Mouse (Mus musculus) right cerebral cortex, postnatal 4 days (tissue): ENCODE measurements around the gene Cdkl1.

Source experiments
- DNase-seq: peaks from one replicate; pipeline ENCODE4 v3.0.0-alpha.2; 2022

Cdkl1 gene

GRCm38 (mm10) chr12:69790530-69791505 is at the start of gene Cdkl1:
Gene Cdkl1 (minus strand): TSS chr12:69791267.
- DNase-seq = peak; percentile 67

DNA sequence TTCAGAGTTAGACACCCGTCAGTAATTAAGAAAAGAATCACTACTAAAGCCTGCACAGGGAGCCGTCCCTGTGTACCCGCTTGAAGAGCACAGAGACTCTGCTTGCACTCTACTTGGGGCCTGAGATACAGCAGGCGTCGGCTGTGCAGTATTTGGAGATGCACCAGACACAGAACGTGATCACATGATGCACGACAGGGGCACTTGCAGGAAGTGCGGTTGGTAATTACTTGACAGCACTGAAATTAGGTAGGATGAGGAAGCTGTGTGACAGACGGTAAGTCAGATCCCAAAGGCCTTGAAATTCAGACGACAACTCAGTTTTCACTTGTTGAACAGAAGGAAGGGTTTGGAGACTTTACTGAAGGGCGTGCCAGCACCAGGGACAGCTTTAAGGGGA is 47.3 kb upstream of the Cdkl1 start:
- no peak for DNase-seq

GRCm38 (mm10) chr12:69833982-69834604 is 43.0 kb upstream of the Cdkl1 start:
- no peak for DNase-seq

- DNase-seq = no peak
Observed at GRCm38 (mm10) chr12:69831239-69831910, 40.3 kb upstream of the Cdkl1 start.

GRCm38 (mm10) chr12:69828214-69828613 is 37.1 kb upstream of the Cdkl1 start:
- no peak for DNase-seq

GRCm38 (mm10) chr12:69824881-69825597 is 34.0 kb upstream of the Cdkl1 start:
- DNase-seq = no peak

DNA sequence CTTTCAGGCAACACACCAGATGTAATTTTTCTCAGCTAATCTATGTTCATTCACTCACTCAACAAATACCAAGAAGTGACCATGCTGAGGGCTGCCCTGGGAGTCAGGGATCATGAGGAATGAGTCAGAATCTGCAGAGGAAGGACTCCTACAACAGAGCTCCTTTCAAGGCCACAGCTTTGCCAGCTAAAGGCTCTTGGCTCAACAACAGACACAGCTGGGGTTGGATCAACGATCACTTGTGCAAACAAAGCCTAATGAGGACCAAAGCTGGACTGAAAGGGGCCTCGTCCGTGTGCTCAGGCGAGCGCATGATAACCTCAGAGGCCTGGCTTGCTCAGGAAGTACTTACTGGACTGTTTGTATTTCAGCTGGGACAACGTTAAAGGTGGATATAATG is 23.2 kb upstream of the Cdkl1 start:
- DNase-seq = no peak

- no peak for DNase-seq
Observed at GRCm38 (mm10) chr12:69813596-69813995, 22.5 kb upstream of the Cdkl1 start.

DNA sequence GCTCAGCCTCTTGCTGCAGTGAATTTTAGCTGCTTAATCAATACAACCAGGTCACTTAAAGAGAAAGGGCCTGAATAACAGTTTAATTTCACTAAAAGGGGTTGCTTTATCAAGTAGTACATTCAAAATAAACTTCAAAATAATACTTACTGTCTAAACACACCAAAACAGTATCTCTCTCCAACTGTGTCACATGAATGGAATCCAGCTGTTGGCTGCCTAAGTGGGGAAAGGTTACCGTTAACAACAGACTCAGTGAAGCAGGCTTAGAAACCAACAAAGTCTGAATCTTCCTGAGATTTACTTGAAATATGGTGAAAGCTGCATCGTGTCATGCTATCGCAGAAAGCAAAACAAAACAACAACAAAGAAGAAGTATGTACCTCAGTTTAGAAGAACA is 21.9 kb upstream of the Cdkl1 start:
- no peak for DNase-seq

GRCm38 (mm10) chr12:69811976-69812375 is 20.9 kb upstream of the Cdkl1 start:
- DNase-seq = no peak

GRCm38 (mm10) chr12:69809439-69809838 is 18.4 kb upstream of the Cdkl1 start:
- DNase-seq = no peak

- no peak for DNase-seq
Observed at GRCm38 (mm10) chr12:69807399-69807985, 16.4 kb upstream of the Cdkl1 start.

GRCm38 (mm10) chr12:69805148-69805547 is 14.1 kb upstream of the Cdkl1 start:
- no peak for DNase-seq

DNA sequence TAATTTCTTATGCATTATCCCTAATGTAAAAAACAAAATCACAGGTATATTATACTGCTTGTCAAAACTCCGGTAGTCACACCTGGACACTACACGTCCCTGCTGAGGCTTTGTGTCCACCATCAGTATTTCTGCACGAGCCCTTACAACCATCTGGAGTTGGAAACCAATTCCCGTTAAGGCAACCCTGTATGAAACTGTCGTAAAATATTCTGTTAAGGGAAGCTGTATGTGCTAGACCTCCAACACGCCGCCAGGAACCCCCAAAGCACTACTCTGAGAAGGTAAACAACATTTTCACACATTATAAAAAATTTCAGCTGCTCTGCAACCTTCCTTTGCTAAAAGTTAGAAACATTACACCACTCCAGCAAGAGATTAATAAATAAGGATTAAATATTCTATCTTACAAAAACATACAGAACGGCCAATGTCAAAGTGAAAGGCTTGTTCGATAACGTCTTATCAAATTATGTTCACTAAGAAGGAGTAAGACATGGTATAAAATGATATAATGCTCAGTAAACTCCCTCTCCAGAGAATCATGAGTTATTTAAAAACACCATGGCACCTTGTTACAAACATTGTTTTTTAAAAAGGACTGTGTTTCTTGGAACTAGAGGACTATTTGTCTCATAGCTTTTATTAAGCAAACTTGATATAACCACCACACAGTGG is 13.5 kb upstream of the Cdkl1 start:
- no peak for DNase-seq

DNA sequence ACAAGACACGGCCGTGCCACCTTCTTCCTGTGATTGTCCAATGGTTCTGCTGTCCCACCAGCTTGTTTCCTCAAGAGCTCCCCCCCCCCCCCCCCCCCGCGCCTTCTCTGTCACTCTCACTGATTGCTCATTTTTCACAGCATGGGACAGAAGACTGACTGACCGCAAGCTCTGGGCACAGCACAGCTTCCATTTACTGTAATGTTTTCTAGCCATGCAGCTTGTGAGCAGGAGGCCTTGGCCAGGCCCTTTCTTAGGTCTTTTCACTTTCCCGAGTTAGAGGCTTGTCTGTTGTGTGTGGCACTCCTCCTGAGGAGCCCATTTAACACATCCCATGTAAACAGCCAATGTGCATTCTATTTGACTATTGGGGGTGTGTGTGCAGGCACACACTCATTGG is 12.1 kb upstream of the Cdkl1 start:
- no peak for DNase-seq

GRCm38 (mm10) chr12:69800586-69800985 is 9.5 kb upstream of the Cdkl1 start:
- no peak for DNase-seq

GRCm38 (mm10) chr12:69796311-69796710 is 5.2 kb upstream of the Cdkl1 start:
- DNase-seq = no peak

DNA sequence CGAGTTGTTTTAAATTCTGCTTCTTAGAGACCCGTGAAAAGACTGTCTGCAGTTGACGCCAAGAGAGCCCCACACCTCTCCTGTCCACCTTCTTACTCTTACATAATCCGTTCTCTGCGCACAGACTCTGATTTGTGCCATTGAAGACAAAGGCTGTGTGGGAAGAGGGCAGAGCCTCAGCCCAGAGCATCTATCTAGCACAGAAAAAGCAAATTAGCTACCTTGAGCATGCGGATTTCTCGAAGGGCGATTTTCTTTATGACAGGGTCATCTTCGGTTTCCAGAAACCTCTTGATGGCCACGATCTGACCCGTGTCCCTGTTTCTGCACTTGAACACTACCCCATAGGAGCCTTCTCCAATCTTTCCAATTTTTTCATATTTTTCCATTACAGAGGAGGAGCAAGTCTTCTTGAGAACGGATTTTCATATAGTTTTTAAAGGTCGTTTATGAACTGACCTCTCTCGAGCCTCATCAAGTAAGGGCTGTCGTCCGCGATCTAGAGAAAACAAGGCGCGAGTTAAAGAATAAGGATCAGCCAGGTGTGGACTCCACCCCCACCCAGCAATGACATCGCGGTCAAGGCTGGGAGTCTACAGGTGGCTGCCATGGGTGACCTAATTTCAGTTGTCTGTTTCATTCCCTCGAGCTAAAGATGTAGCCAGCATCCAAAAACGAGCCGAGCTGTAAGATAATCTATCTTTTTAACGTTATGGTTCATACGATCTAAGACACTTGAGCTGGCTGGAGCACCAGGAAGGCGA is 1.1 kb downstream of the Cdkl1 start:
- DNase-seq = no peak

DNA sequence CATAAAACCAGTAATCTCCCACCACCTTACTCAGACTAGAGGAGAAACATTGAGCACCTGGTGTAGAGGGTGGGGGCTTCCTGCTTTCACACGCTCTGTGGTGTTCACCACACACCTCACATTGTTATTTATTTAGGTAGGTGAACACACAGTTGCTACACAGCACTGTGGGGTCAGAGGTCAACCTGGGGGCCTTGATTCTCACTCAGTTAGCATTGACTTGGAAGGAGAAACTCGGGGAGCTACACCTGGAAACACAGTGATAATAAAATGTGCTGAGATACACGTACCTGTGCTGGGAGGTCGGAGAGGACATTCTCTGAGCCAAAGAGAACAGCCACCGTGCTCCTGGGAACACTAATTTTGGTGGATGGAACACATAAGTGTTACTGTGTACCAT is 2.7 kb downstream of the Cdkl1 start:
- no peak for DNase-seq

DNA sequence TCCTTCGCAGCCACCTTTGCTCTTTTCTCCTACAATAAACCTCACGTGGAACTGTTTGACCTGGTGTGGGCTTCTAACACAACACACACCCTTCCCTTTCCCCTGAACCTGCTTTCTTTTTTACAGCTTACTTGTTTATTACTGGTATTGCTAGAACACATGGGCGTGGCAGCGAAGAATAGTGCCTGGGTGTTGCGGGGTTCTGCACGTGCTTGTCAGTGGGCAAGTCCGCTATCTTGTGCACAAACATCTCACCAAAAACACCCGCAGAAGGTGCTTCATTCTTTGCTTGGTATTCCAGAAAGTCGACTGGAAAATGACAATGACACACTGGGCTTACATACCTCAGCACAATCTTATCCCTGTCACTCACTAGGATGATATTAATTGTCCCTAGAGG is 5.6 kb downstream of the Cdkl1 start:
- DNase-seq = no peak
